Mouse (Mus musculus) layer of hippocampus, postnatal 25 days (tissue): Measurements from ENCODE around the gene Rrh. TPM values are rescaled to one million over a fixed set of nuclear protein-coding genes. Genes with fewer than 3 reads are reported as not detected.
A peak's percentile ranks its signal among the peaks of the same experiment; 100 is the strongest.

ENCODE experiments used
- DNase-seq, 2 experiments: peaks; one replicate each; pipeline ENCODE4 v3.0.0; 2022; ENCODE audit warnings: mixed read lengths in 2 of 2, low spot score in 1 of 2; ENCODE audit errors: extremely low spot score in 1 of 2
- total RNA-seq, 2 experiments: library from RNA; stranded (reverse); gene quantifications; 2 replicates each; pipeline ENCODE4 v1.2.3; 2021

The Rrh gene
- under 1 TPM; 0.30 to 0.77 TPM for total RNA-seq

- no peak for DNase-seq
Measured at GRCm38 (mm10) chr3:129822206-129822775, at the start of gene Rrh. Gene Rrh, minus strand, starts transcription at chr3:129822587.

DNA sequence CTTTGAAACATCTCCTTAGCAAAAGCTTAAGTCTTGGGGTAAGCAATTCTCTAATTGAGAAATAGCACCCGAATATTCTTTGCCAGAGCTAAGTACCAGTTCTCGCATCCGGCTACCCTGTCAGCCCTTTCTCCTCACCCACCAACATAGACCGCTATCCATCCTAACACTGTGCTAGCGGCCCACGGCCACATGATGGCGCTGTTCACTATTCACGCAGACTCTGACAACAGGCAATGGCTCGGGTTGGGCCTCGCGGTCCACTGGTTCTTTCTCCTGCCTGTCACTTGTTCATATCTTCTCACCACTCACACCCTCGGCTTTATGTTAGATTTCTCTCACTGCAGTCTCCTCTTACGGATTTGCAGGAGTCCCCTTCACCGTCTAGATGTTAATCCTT, 41.3 kb upstream of the Rrh start:
- DNase-seq: peak in 1 of 2 experiments; percentile 53

GRCm38 (mm10) chr3:129862592-129862991, 40.2 kb upstream of the Rrh start:
- DNase-seq: no peak

GRCm38 (mm10) chr3:129846846-129847245, 24.5 kb upstream of the Rrh start:
- no peak for DNase-seq

DNA sequence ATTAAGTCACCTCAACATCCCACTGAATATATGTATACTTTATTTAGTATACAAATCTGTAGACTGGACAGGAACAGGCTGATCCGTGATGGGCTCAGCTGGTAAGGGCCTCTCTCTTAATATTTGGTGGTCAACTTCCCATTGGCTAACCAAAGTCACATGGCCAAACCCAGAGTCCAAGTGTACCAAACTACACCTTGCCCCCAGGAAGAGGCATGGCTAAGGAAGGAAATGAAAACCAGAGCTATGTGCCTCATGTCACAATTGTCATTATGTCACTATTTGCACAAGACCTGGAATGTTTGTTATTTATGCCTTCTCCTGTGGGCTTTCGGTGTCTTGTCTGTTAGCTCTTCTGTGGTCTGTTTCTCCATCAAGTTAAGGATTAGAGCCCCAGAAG, 23.5 kb upstream of the Rrh start:
- no peak for DNase-seq

GRCm38 (mm10) chr3:129838017-129838416, 15.6 kb upstream of the Rrh start:
- no peak for DNase-seq

- no peak for DNase-seq
Measured at GRCm38 (mm10) chr3:129836965-129837364, 14.6 kb upstream of the Rrh start.

- DNase-seq: no peak
Measured at GRCm38 (mm10) chr3:129836051-129836697, 13.8 kb upstream of the Rrh start.

- DNase-seq: no peak
Measured at GRCm38 (mm10) chr3:129835388-129835934, 13.1 kb upstream of the Rrh start, which contains the start of gene Cfi. Gene Cfi, plus strand, starts transcription at chr3:129835884.

GRCm38 (mm10) chr3:129831035-129831568, 8.7 kb upstream of the Rrh start, which contains the start of gene Gar1:
Gene Gar1, minus strand, starts transcription at chr3:129831396.
- peak; percentile 91 to 92 for DNase-seq

- DNase-seq: peak in 1 of 2 experiments; percentile 7
Measured at GRCm38 (mm10) chr3:129830626-129831025, 8.2 kb upstream of the Rrh start.

DNA sequence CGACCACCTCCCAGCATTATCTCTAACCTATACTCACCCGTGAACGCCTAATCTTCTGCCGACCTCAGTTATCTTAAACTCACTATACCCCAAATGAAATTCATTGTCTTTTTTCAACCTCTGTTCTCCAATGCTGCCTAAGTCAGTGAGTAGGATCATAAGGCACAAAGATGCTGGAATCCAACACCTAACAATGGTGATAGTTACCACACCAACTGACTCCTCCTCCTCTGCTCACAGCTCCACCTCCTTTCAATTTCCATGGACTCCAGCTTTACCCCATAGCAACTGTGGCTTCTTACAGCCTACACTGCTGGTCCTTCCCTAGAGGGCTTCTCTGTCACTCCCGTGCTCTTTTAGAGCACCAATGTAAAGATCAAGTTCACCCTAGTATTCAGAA, 5.3 kb upstream of the Rrh start:
- DNase-seq: no peak

- DNase-seq: no peak
Measured at GRCm38 (mm10) chr3:129826691-129827090, 4.3 kb upstream of the Rrh start.

- no peak for DNase-seq
Measured at GRCm38 (mm10) chr3:129824891-129825290, 2.5 kb upstream of the Rrh start.

- no peak for DNase-seq
Measured at GRCm38 (mm10) chr3:129824146-129824545, 1.8 kb upstream of the Rrh start.

DNA sequence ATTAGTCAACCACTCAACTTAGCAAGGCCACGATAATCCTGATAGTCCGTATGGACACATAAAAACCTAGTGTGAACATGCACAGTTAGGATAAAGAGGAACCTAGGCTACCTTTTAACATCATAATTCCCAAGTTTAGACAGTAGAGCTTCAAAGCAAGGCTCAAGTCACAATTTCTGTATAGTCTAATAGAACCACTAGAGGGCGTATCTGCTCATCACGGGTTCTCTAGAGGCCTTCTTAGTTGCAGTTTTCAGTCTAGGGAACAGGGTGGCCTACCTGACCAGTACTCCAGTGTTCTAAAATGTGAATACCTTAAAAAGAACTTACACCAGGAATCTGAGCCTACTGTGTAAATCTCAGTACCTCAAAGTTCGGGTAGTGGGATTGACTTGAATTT, 906 bp upstream of the Rrh start:
- no peak for DNase-seq

DNA sequence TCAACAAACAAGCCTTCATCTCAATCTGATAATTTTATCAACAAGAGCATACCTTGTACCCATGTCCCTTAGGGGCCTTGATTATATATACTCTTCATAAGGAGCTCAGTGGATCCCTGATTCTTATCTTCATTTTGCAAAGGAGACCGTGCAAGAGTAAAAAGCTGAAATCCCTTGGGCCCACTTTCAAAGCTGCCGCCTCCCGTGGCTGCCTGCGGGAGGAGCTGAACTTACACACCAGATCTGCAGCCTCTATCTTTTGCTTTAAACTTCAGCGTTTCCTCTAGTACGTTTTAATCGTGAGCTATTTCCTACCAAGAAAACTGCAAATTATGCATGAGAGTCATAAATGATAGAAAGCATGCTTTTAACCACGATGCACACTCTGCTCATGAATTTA, 651 bp downstream of the Rrh start:
- no peak for DNase-seq

- no peak for DNase-seq
Measured at GRCm38 (mm10) chr3:129820847-129821246, 1.5 kb downstream of the Rrh start.

DNA sequence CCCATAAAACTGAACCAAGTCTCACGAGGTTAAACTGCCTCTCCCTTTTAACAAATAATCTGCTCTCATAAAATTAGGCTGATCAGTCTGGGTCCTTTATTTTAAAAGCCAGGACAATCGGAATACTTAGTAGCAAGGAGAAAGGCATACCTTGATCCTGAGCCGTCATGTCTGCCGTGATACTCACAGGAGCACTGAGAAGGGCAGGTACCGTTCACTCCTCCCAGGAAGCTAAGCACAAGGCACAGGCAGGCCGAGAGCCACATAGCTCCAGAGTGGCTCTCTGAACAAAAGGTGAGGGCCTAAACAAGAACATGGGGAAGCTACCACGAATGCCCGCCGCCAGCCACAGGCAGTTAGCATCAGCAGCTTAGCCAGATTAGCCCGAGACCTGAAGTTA, 18.6 kb downstream of the Rrh start, which contains the start of gene Lrit3:
TSS of gene Lrit3 (minus strand) at position 266 of the 400 bp plus-strand sequence.
- no peak for DNase-seq

DNA sequence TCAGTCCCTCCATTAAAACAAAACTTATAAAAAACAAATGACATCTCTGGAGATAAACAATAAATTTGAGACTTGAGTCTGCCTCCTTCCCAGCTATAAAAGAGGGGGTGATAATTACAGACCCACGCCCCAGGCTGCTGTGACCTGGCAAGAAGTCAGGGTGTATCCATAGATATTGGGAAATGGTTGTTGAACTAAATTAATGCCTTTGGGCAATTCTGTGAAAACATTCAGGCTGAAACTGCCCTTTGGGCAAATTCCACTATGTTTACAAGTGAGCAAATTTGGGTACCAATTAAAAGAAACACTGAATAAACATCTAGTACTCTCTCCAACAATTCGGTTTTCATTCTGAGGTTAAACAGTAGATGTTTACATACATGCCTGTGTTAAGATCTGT, 23.4 kb downstream of the Rrh start:
- DNase-seq: no peak

- DNase-seq: no peak
Measured at GRCm38 (mm10) chr3:129798551-129798950, 23.8 kb downstream of the Rrh start.

DNA sequence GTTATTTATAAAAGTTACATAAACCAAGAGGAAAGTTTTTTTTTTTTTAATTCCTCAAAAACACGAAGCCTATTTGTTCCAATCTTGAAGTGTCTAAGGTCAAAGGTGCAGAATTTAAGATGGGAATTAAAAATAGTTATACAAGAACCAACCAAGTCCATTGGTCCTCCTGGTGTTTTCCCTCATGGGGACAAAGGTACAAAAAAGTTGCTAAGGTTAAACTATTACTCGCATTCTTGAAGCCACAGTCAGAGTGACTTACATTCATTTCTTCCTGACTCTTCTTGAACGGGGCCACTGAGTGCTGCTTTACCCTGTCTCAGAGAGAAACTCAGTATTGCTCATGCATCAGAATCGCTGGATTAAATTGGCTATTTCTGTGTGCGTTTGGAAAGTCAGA, 25.0 kb downstream of the Rrh start:
- no peak for DNase-seq
